Mouse (Mus musculus): ENCODE measurements around the gene Pip4k2a. TPM values are rescaled to one million over a fixed set of nuclear protein-coding genes. Genes with fewer than 3 reads are reported as not detected.

Gene Pip4k2a
- total and polyA plus RNA-seq, 3 experiments: 33.9 to 102 (median 72.3) TPM

GRCm38 (mm10) chr2:18874626-18875025 is 123.3 kb downstream of the Pip4k2a start:
- no peak for DNase-seq (ENCODE audit: low spot score)
- H3K27me3 ChIP-seq (ENCODE audit: insufficient read depth, low read length): no peaks in the 10 kb centered on the region
- TF ChIP-seq GATA2 (IDR thresholded peaks at IDR 0.05; ENCODE audit: borderline replicate concordance, low read depth, low read length) (no peak), GATA1 (IDR thresholded peaks at IDR 0.05; ENCODE audit: borderline replicate concordance, low read length) (no peak), TAL1 (conservative IDR thresholded peaks at IDR 0.05; ENCODE audit: low read depth, low read length) (no peak)
- H3K36me3 ChIP-seq (replicated peaks): peaks cover 71% of the 10 kb centered on the region
- H3K4me3 ChIP-seq (ENCODE audit: low read depth, low read length): no peak overlapping the region
- ATAC-seq (ENCODE audit: extremely low read depth, insufficient number of reproducible peaks, low FRiP score, poor library complexity, severe bottlenecking): no peak
- H3K9me3 ChIP-seq (replicated peaks): no peaks in the 10 kb centered on the region
- H3K4me1 ChIP-seq (ENCODE audit: insufficient read depth, low read depth, low read length): peaks cover 35% of the 10 kb centered on the region

GRCm38 (mm10) chr2:18874063-18874462 is 123.9 kb downstream of the Pip4k2a start:
- DNase-seq (ENCODE audit: low spot score) (no peak), ATAC-seq (ENCODE audit: extremely low read depth, insufficient number of reproducible peaks, low FRiP score, poor library complexity, severe bottlenecking) (no peak)
- TF ChIP-seq TAL1 (conservative IDR thresholded peaks at IDR 0.05; ENCODE audit: low read depth, low read length) (no peak), POLR2AphosphoS5 (IDR thresholded peaks at IDR 0.05; ENCODE audit: insufficient replicate concordance, low read depth, low read length) (no peak), GATA1 (IDR thresholded peaks at IDR 0.05; ENCODE audit: borderline replicate concordance, low read length) (no peak), GATA2 (IDR thresholded peaks at IDR 0.05; ENCODE audit: borderline replicate concordance, low read depth, low read length) (no peak), CTCF (IDR thresholded peaks at IDR 0.05; ENCODE audit: low read depth, low read length) (no peak)
- no peaks in the 10 kb centered on the region for H3K27me3 ChIP-seq (ENCODE audit: insufficient read depth, low read length)
- H3K9me3 ChIP-seq (replicated peaks): no peaks in the 10 kb centered on the region
- H3K4me3 ChIP-seq (ENCODE audit: low read depth, low read length): no peak overlapping the region
- H3K36me3 ChIP-seq (replicated peaks): peaks cover 76% of the 10 kb centered on the region
- H3K4me1 ChIP-seq (ENCODE audit: insufficient read depth, low read depth, low read length): peaks cover 40% of the 10 kb centered on the region

- Histone ChIP-seq H3K36me3 (replicated peaks) (peaks cover 82% of the 10 kb centered on the region), H3K27me3 (ENCODE audit: insufficient read depth, low read length) (no peaks in the 10 kb centered on the region), H3K4me1 (ENCODE audit: insufficient read depth, low read depth, low read length) (peaks cover 47% of the 10 kb centered on the region), H3K9me3 (replicated peaks) (no peaks in the 10 kb centered on the region), H3K4me3 (ENCODE audit: low read depth, low read length) (no peak overlapping the region)
- ATAC-seq (ENCODE audit: extremely low read depth, insufficient number of reproducible peaks, low FRiP score, poor library complexity, severe bottlenecking) (no peak), DNase-seq (ENCODE audit: low spot score) (no peak)
- TF ChIP-seq CTCF (IDR thresholded peaks at IDR 0.05; ENCODE audit: low read depth, low read length): no peak
- no peak for TF ChIP-seq POLR2AphosphoS5 (IDR thresholded peaks at IDR 0.05; ENCODE audit: insufficient replicate concordance, low read depth, low read length)
- no peak for TF ChIP-seq TAL1 (conservative IDR thresholded peaks at IDR 0.05; ENCODE audit: low read depth, low read length)
- TF ChIP-seq GATA2 (IDR thresholded peaks at IDR 0.05; ENCODE audit: borderline replicate concordance, low read depth, low read length): no peak
- no peak for TF ChIP-seq GATA1 (IDR thresholded peaks at IDR 0.05; ENCODE audit: borderline replicate concordance, low read length)
Observed at GRCm38 (mm10) chr2:18873440-18873839, 124.5 kb downstream of the Pip4k2a start.

- H3K4me1 ChIP-seq (ENCODE audit: insufficient read depth, low read depth, low read length): peaks cover 51% of the 10 kb centered on the region
Observed at GRCm38 (mm10) chr2:18872797-18873196, 125.1 kb downstream of the Pip4k2a start.

GRCm38 (mm10) chr2:18871087-18871486 is 126.8 kb downstream of the Pip4k2a start:
- Histone ChIP-seq H3K4me3 (ENCODE audit: low read depth, low read length) (no peak overlapping the region; the same call in 1 of the 2 replicates), H3K27me3 (ENCODE audit: insufficient read depth, low read length) (no peaks in the 10 kb centered on the region), H3K36me3 (replicated peaks) (peaks cover 88% of the 10 kb centered on the region), H3K9me3 (replicated peaks) (no peaks in the 10 kb centered on the region), H3K4me1 (ENCODE audit: insufficient read depth, low read depth, low read length) (peaks cover 63% of the 10 kb centered on the region)
- no peak for DNase-seq (ENCODE audit: low spot score)
- TF ChIP-seq POLR2AphosphoS5 (IDR thresholded peaks at IDR 0.05; ENCODE audit: insufficient replicate concordance, low read depth, low read length) (no peak), GATA1 (IDR thresholded peaks at IDR 0.05; ENCODE audit: borderline replicate concordance, low read length) (no peak), CTCF (IDR thresholded peaks at IDR 0.05; ENCODE audit: low read depth, low read length) (no peak), GATA2 (IDR thresholded peaks at IDR 0.05; ENCODE audit: borderline replicate concordance, low read depth, low read length) (no peak)
- ATAC-seq (ENCODE audit: extremely low read depth, insufficient number of reproducible peaks, low FRiP score, poor library complexity, severe bottlenecking): peak; percentile 56

More at GRCm38 (mm10) chr2:18872797-18873196, 125.1 kb downstream of the Pip4k2a start:
- ATAC-seq (ENCODE audit: extremely low read depth, insufficient number of reproducible peaks, low FRiP score, poor library complexity, severe bottlenecking) (no peak), DNase-seq (ENCODE audit: low spot score) (no peak)
- H3K4me3 ChIP-seq (ENCODE audit: low read depth, low read length): no peak overlapping the region
- peaks cover 84% of the 10 kb centered on the region for H3K36me3 ChIP-seq (replicated peaks)
- no peaks in the 10 kb centered on the region for H3K9me3 ChIP-seq (replicated peaks)
- no peaks in the 10 kb centered on the region for H3K27me3 ChIP-seq (ENCODE audit: insufficient read depth, low read length)
- TF ChIP-seq CTCF (IDR thresholded peaks at IDR 0.05; ENCODE audit: low read depth, low read length): peak; percentile 67
- no peak for TF ChIP-seq GATA2 (IDR thresholded peaks at IDR 0.05; ENCODE audit: borderline replicate concordance, low read depth, low read length)

- TF ChIP-seq POLR2AphosphoS5 (IDR thresholded peaks at IDR 0.05; ENCODE audit: insufficient replicate concordance, low read depth, low read length) (no peak), TAL1 (conservative IDR thresholded peaks at IDR 0.05; ENCODE audit: low read depth, low read length) (no peak), GATA1 (IDR thresholded peaks at IDR 0.05; ENCODE audit: borderline replicate concordance, low read length) (no peak), GATA2 (IDR thresholded peaks at IDR 0.05; ENCODE audit: borderline replicate concordance, low read depth, low read length) (no peak), CTCF (IDR thresholded peaks at IDR 0.05; ENCODE audit: low read depth, low read length) (no peak)
- peak; percentile 11; the same call in 1 of the 2 replicates for ATAC-seq (ENCODE audit: extremely low read depth, insufficient number of reproducible peaks, low FRiP score, poor library complexity, severe bottlenecking)
- Histone ChIP-seq H3K4me1 (ENCODE audit: insufficient read depth, low read depth, low read length) (peaks cover 46% of the 10 kb centered on the region), H3K9me3 (replicated peaks) (no peaks in the 10 kb centered on the region), H3K27me3 (ENCODE audit: insufficient read depth, low read length) (no peaks in the 10 kb centered on the region), H3K36me3 (replicated peaks) (peaks cover 91% of the 10 kb centered on the region), H3K4me3 (ENCODE audit: low read depth, low read length) (no peak overlapping the region; the same call in 1 of the 2 replicates)
- DNase-seq (ENCODE audit: low spot score): no peak
Observed at GRCm38 (mm10) chr2:18867069-18867468, 130.9 kb downstream of the Pip4k2a start.

- no peaks in the 10 kb centered on the region for H3K9me3 ChIP-seq (replicated peaks)
- no peak for ATAC-seq (ENCODE audit: extremely low read depth, insufficient number of reproducible peaks, low FRiP score, poor library complexity, severe bottlenecking)
- H3K4me1 ChIP-seq (ENCODE audit: insufficient read depth, low read depth, low read length): peaks cover 35% of the 10 kb centered on the region
- no peak for TF ChIP-seq GATA1 (IDR thresholded peaks at IDR 0.05; ENCODE audit: borderline replicate concordance, low read length)
- DNase-seq (ENCODE audit: low spot score): no peak
- H3K4me3 ChIP-seq (ENCODE audit: low read depth, low read length): no peak overlapping the region
- peaks cover 96% of the 10 kb centered on the region for H3K36me3 ChIP-seq (replicated peaks)
- H3K27me3 ChIP-seq (ENCODE audit: insufficient read depth, low read length): no peaks in the 10 kb centered on the region
Observed at GRCm38 (mm10) chr2:18864719-18865118, 133.2 kb downstream of the Pip4k2a start.

Measured in G1E (cell line).